Mouse (Mus musculus): ENCODE data around the gene Gdap2. TPM values are rescaled to one million over a fixed set of nuclear protein-coding genes. Genes with fewer than 3 reads are reported as not detected.

Gdap2 gene
- polyA plus RNA-seq, 1 experiment from 2014 or later, result 19.5 TPM

DNA sequence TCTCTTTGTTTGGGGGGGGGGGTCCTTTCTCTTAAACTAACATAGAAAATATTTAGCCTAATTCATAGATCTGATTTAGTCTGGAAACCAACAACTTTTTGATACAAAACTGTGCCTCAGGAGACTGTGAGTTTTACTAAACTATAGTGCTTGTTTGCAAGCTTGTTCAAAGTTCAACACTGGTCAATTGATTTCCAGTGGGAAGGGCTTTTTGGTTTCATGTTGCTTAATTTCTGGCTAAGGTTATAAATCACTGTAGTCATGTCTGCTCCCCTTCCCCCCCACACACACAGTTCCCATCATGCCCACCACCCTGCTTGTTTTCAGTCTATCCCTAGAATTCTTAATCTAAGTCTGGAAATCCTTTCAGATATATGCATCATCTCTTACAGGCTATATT lies 2.8 kb downstream of the Gdap2 start:
- ATAC-seq (ENCODE audit: insufficient number of reproducible peaks, insufficient read depth, low FRiP score, low read depth), result no peak
- Histone ChIP-seq H3K4me2 (ENCODE audit: low read length) (no peak overlapping the region), H3K4me3 (ENCODE audit: control insufficient read depth in 1 of 2, insufficient read depth in 1 of 2, low read depth in 1 of 2, low read length in 2 of 2) (no peak overlapping the region), H3K36me3 (ENCODE audit: control insufficient read depth, insufficient read depth, low read length) (peaks cover 26% of the 10 kb centered on the region), H3K4me1 (ENCODE audit: control insufficient read depth in 2 of 2, insufficient read depth in 2 of 2, low read length in 2 of 2) (peaks cover 2 to 8% of the 10 kb centered on the region in 2 experiments; a peak in 1 of 4 replicates), H3K27ac (replicated peaks in 1 of 2; ENCODE audit: control insufficient read depth in 1 of 2, insufficient read depth in 1 of 2, low read depth in 2 of 2, low read length in 2 of 2) (no peak overlapping the region), H3K9ac (ENCODE audit: low read length) (no peak overlapping the region), H3K9me3 (ENCODE audit: control insufficient read depth, low read length) (no peaks in the 10 kb centered on the region), H3K27me3 (ENCODE audit: control insufficient read depth, insufficient read depth, low read length) (no peaks in the 10 kb centered on the region)

GRCm38 (mm10) chr3:100176031-100176430 lies 13.8 kb downstream of the Gdap2 start:
- Histone ChIP-seq H3K4me2 (ENCODE audit: low read length) (no peak overlapping the region), H3K9me3 (ENCODE audit: control insufficient read depth, low read length) (no peaks in the 10 kb centered on the region), H3K9ac (ENCODE audit: low read length) (no peak overlapping the region), H3K4me3 (ENCODE audit: control insufficient read depth in 1 of 2, insufficient read depth in 1 of 2, low read depth in 1 of 2, low read length in 2 of 2) (no peak overlapping the region), H3K36me3 (ENCODE audit: control insufficient read depth, insufficient read depth, low read length) (peaks cover 85% of the 10 kb centered on the region), H3K27ac (replicated peaks in 1 of 2; ENCODE audit: control insufficient read depth in 1 of 2, insufficient read depth in 1 of 2, low read depth in 2 of 2, low read length in 2 of 2) (no peak overlapping the region), H3K4me1 (ENCODE audit: control insufficient read depth in 2 of 2, insufficient read depth in 2 of 2, low read length in 2 of 2) (no peaks in the 10 kb centered on the region), H3K27me3 (ENCODE audit: control insufficient read depth, insufficient read depth, low read length) (no peaks in the 10 kb centered on the region)
- no peak for ATAC-seq (ENCODE audit: insufficient number of reproducible peaks, insufficient read depth, low FRiP score, low read depth)
- WGBS, result 81% methylated on average over 2 of the region's 2 CpGs

GRCm38 (mm10) chr3:100180471-100180870 lies 18.3 kb downstream of the Gdap2 start:
- Histone ChIP-seq H3K4me2 (ENCODE audit: low read length) (no peak overlapping the region), H3K27ac (replicated peaks in 1 of 2; ENCODE audit: control insufficient read depth in 1 of 2, insufficient read depth in 1 of 2, low read depth in 2 of 2, low read length in 2 of 2) (no peak overlapping the region), H3K4me1 (ENCODE audit: control insufficient read depth in 2 of 2, insufficient read depth in 2 of 2, low read length in 2 of 2) (no peaks in the 10 kb centered on the region), H3K4me3 (ENCODE audit: control insufficient read depth in 1 of 2, insufficient read depth in 1 of 2, low read depth in 1 of 2, low read length in 2 of 2) (no peak overlapping the region), H3K27me3 (ENCODE audit: control insufficient read depth, insufficient read depth, low read length) (no peaks in the 10 kb centered on the region), H3K36me3 (ENCODE audit: control insufficient read depth, insufficient read depth, low read length) (peaks cover 73% of the 10 kb centered on the region), H3K9me3 (ENCODE audit: control insufficient read depth, low read length) (no peaks in the 10 kb centered on the region), H3K9ac (ENCODE audit: low read length) (no peak overlapping the region)
- ATAC-seq (ENCODE audit: insufficient number of reproducible peaks, insufficient read depth, low FRiP score, low read depth), result no peak
- WGBS, result 63% methylated on average over 3 of the region's 3 CpGs

DNA sequence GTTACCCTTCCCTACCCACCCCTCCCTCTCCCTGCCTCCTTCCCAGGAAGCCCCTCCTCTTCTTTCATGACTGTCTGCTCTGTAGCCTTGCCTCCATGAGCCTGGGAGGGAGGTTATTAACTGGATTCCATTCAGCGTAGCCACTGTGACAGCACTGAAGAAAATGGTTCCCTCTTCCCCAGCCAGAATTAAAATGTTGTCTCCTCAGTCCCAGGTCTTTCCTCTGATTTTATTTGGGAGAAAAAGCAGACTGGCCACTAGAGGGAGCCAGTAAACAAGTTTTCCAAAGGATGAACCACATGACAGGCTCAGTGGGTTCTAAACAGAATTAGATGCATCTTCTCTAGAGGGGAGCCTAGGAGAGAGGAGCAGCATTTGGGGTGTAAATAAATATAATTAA lies 27.3 kb downstream of the Gdap2 start:
- Histone ChIP-seq H3K36me3 (ENCODE audit: control insufficient read depth, insufficient read depth, low read length) (peaks cover 50% of the 10 kb centered on the region), H3K4me2 (ENCODE audit: low read length) (no peak overlapping the region)
- 48% methylated on average over 1 of the region's 1 CpGs for WGBS

GRCm38 (mm10) chr3:100189861-100190260 lies 27.7 kb downstream of the Gdap2 start:
- H3K9me3 ChIP-seq (ENCODE audit: control insufficient read depth, low read length), result no peaks in the 10 kb centered on the region
- H3K27ac ChIP-seq (replicated peaks in 1 of 2; ENCODE audit: control insufficient read depth in 1 of 2, insufficient read depth in 1 of 2, low read depth in 2 of 2, low read length in 2 of 2), result no peak overlapping the region
- H3K4me2 ChIP-seq (ENCODE audit: low read length), result no peak overlapping the region
- WGBS, result 84% methylated on average over 11 of the region's 11 CpGs
- H3K4me1 ChIP-seq (ENCODE audit: control insufficient read depth in 2 of 2, insufficient read depth in 2 of 2, low read length in 2 of 2), result peaks cover 0 to 9% of the 10 kb centered on the region in 2 experiments; a peak in 1 of 4 replicates
- no peak overlapping the region for H3K9ac ChIP-seq (ENCODE audit: low read length)
- H3K27me3 ChIP-seq (ENCODE audit: control insufficient read depth, insufficient read depth, low read length), result no peaks in the 10 kb centered on the region
- H3K36me3 ChIP-seq (ENCODE audit: control insufficient read depth, insufficient read depth, low read length), result peaks cover 54% of the 10 kb centered on the region
- no peak overlapping the region for H3K4me3 ChIP-seq (ENCODE audit: control insufficient read depth in 1 of 2, insufficient read depth in 1 of 2, low read depth in 1 of 2, low read length in 2 of 2)
- no peak for ATAC-seq (ENCODE audit: insufficient number of reproducible peaks, insufficient read depth, low FRiP score, low read depth)

More for the DNA sequence above, 27.3 kb downstream of the Gdap2 start:
- Histone ChIP-seq H3K4me3 (ENCODE audit: control insufficient read depth in 1 of 2, insufficient read depth in 1 of 2, low read depth in 1 of 2, low read length in 2 of 2) (no peak overlapping the region), H3K4me1 (ENCODE audit: control insufficient read depth in 2 of 2, insufficient read depth in 2 of 2, low read length in 2 of 2) (peaks cover 0 to 9% of the 10 kb centered on the region in 2 experiments; a peak in 1 of 4 replicates), H3K9ac (ENCODE audit: low read length) (no peak overlapping the region), H3K27ac (replicated peaks in 1 of 2; ENCODE audit: control insufficient read depth in 1 of 2, insufficient read depth in 1 of 2, low read depth in 2 of 2, low read length in 2 of 2) (no peak overlapping the region), H3K9me3 (ENCODE audit: control insufficient read depth, low read length) (no peaks in the 10 kb centered on the region), H3K27me3 (ENCODE audit: control insufficient read depth, insufficient read depth, low read length) (no peaks in the 10 kb centered on the region)
- no peak for ATAC-seq (ENCODE audit: insufficient number of reproducible peaks, insufficient read depth, low FRiP score, low read depth)

DNA sequence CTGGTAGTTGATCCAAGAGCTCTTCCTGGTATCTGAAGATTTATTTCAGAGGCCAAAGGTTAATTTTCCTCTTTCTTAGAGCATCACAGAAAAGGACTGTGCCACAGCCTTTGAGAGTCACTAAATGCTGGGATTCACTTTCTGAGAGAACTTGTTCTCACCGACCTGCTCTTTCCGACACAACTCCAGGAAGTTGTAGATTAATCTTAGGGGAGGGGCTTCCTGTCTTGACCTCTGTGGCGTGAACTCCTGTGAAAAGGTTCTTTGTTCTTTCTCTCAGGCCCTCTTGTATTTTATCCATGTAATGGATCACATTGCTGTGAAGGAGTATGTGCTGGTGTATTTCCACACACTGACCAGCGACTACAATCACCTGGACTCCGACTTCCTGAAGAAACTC lies 32.0 kb downstream of the Gdap2 start:
- no peak overlapping the region for H3K4me3 ChIP-seq (ENCODE audit: control insufficient read depth in 1 of 2, insufficient read depth in 1 of 2, low read depth in 1 of 2, low read length in 2 of 2)
- H3K4me2 ChIP-seq (ENCODE audit: low read length), result no peak overlapping the region
- H3K27me3 ChIP-seq (ENCODE audit: control insufficient read depth, insufficient read depth, low read length), result no peaks in the 10 kb centered on the region
- H3K9me3 ChIP-seq (ENCODE audit: control insufficient read depth, low read length), result no peaks in the 10 kb centered on the region
- ATAC-seq (ENCODE audit: insufficient number of reproducible peaks, insufficient read depth, low FRiP score, low read depth), result no peak
- no peak overlapping the region for H3K9ac ChIP-seq (ENCODE audit: low read length)
- peaks cover 58% of the 10 kb centered on the region for H3K36me3 ChIP-seq (ENCODE audit: control insufficient read depth, insufficient read depth, low read length)
- no peak overlapping the region for H3K27ac ChIP-seq (replicated peaks in 1 of 2; ENCODE audit: control insufficient read depth in 1 of 2, insufficient read depth in 1 of 2, low read depth in 2 of 2, low read length in 2 of 2)
- peaks cover 0 to 9% of the 10 kb centered on the region in 2 experiments; a peak in 1 of 4 replicates for H3K4me1 ChIP-seq (ENCODE audit: control insufficient read depth in 2 of 2, insufficient read depth in 2 of 2, low read length in 2 of 2)
- WGBS, result 60% methylated on average over 5 of the region's 5 CpGs

GRCm38 (mm10) chr3:100201554-100201953 lies 39.4 kb downstream of the Gdap2 start:
- Histone ChIP-seq H3K27me3 (ENCODE audit: control insufficient read depth, insufficient read depth, low read length) (no peaks in the 10 kb centered on the region), H3K4me1 (ENCODE audit: control insufficient read depth in 2 of 2, insufficient read depth in 2 of 2, low read length in 2 of 2) (no peaks in the 10 kb centered on the region; a peak in 1 of 4 replicates), H3K4me3 (ENCODE audit: control insufficient read depth in 1 of 2, insufficient read depth in 1 of 2, low read depth in 1 of 2, low read length in 2 of 2) (no peak overlapping the region), H3K27ac (replicated peaks in 1 of 2; ENCODE audit: control insufficient read depth in 1 of 2, insufficient read depth in 1 of 2, low read depth in 2 of 2, low read length in 2 of 2) (no peak overlapping the region), H3K9ac (ENCODE audit: low read length) (no peak overlapping the region), H3K9me3 (ENCODE audit: control insufficient read depth, low read length) (no peaks in the 10 kb centered on the region), H3K36me3 (ENCODE audit: control insufficient read depth, insufficient read depth, low read length) (peaks cover 86% of the 10 kb centered on the region), H3K4me2 (ENCODE audit: low read length) (no peak overlapping the region)
- WGBS, result 82% methylated on average over 7 of the region's 7 CpGs
- no peak for ATAC-seq (ENCODE audit: insufficient number of reproducible peaks, insufficient read depth, low FRiP score, low read depth)

GRCm38 (mm10) chr3:100206973-100207372 lies 44.8 kb downstream of the Gdap2 start:
- no peaks in the 10 kb centered on the region for H3K4me1 ChIP-seq (ENCODE audit: control insufficient read depth in 2 of 2, insufficient read depth in 2 of 2, low read length in 2 of 2)
- no peak overlapping the region for H3K4me2 ChIP-seq (ENCODE audit: low read length)
- H3K9me3 ChIP-seq (ENCODE audit: control insufficient read depth, low read length), result no peaks in the 10 kb centered on the region
- no peak overlapping the region for H3K9ac ChIP-seq (ENCODE audit: low read length)
- ATAC-seq (ENCODE audit: insufficient number of reproducible peaks, insufficient read depth, low FRiP score, low read depth), result no peak
- H3K36me3 ChIP-seq (ENCODE audit: control insufficient read depth, insufficient read depth, low read length), result peaks cover 56% of the 10 kb centered on the region
- no peak overlapping the region for H3K27ac ChIP-seq (replicated peaks in 1 of 2; ENCODE audit: control insufficient read depth in 1 of 2, insufficient read depth in 1 of 2, low read depth in 2 of 2, low read length in 2 of 2)
- H3K27me3 ChIP-seq (ENCODE audit: control insufficient read depth, insufficient read depth, low read length), result no peaks in the 10 kb centered on the region
- 52% methylated on average over 1 of the region's 1 CpGs for WGBS
- no peak overlapping the region for H3K4me3 ChIP-seq (ENCODE audit: control insufficient read depth in 1 of 2, insufficient read depth in 1 of 2, low read depth in 1 of 2, low read length in 2 of 2)

Data from heart, embryonic 14.5 days (tissue).